Mouse (Mus musculus) myocyte (in vitro differentiated cells): Measurements from ENCODE around the gene Col4a2. TPM values are rescaled to one million over a fixed set of nuclear protein-coding genes. Genes with fewer than 3 reads are reported as not detected.

ENCODE experiments used
- H3K27me3 ChIP-seq: one replicate; pipeline ENCODE4 v1.6.1; 2011; ENCODE audit not compliant: control insufficient read depth, insufficient read depth, insufficient read length
- H3K36me3 ChIP-seq: one replicate; pipeline ENCODE4 v1.6.1; 2011; ENCODE audit not compliant: control insufficient read depth, insufficient read depth
- H3K4me2 ChIP-seq: one replicate; pipeline ENCODE4 v1.6.1; 2011; ENCODE audit warnings: low read depth, control low read depth
- H3K4me3 ChIP-seq: one replicate; pipeline ENCODE4 v1.5.1; 2011; ENCODE audit warnings: mild to moderate bottlenecking, control low read depth, moderate library complexity
- H3K79me2 ChIP-seq: one replicate; pipeline ENCODE4 v1.6.1; 2011; ENCODE audit not compliant: control insufficient read depth, insufficient read depth
- H3ac ChIP-seq: one replicate; pipeline ENCODE4 v1.6.1; 2011; ENCODE audit not compliant: control insufficient read depth, insufficient read length
- CEBPB ChIP-seq: IDR thresholded peaks from 2 replicates; pipeline ENCODE4 v1.6.1; 2011; ENCODE audit warnings: mild to moderate bottlenecking, moderate library complexity; ENCODE audit not compliant: poor library complexity, insufficient read depth, severe bottlenecking
- E2F4 ChIP-seq: IDR thresholded peaks from one replicate; pipeline ENCODE4 v1.6.1; 2011; ENCODE audit warnings: mild to moderate bottlenecking, control low read depth, moderate library complexity; ENCODE audit not compliant: insufficient read depth
- MAX ChIP-seq: IDR thresholded peaks from one replicate; pipeline ENCODE4 v1.6.1; 2011; ENCODE audit warnings: low read depth, mild to moderate bottlenecking, control low read depth
- MYOD1 ChIP-seq, 3 experiments: IDR thresholded peaks; one replicate each; pipeline ENCODE4 v1.6.1; 2011; ENCODE audit warnings: control low read depth in 2 of 3, low read depth in 2 of 3, mild to moderate bottlenecking in 2 of 3, moderate library complexity in 1 of 3; ENCODE audit not compliant: insufficient read length in 2 of 3, control insufficient read depth in 1 of 3
- MYOG ChIP-seq, 3 experiments: IDR thresholded peaks; one replicate each; pipeline ENCODE4 v1.6.1; 2011; ENCODE audit warnings: control low read depth in 2 of 3, low read depth in 2 of 3, mild to moderate bottlenecking in 2 of 3; ENCODE audit not compliant: insufficient read length in 2 of 3, control insufficient read depth in 1 of 3, insufficient read depth in 1 of 3
- POLR2A ChIP-seq: IDR thresholded peaks from one replicate; pipeline ENCODE4 v1.6.1; 2011; ENCODE audit warnings: low read depth, mild to moderate bottlenecking, control low read depth, moderate library complexity; ENCODE audit not compliant: insufficient read length
- POLR2AphosphoS2 ChIP-seq: IDR thresholded peaks from one replicate; pipeline ENCODE4 v1.6.1; 2011; ENCODE audit warnings: low read depth, control low read depth; ENCODE audit not compliant: insufficient read length
- REST ChIP-seq: IDR thresholded peaks from one replicate; pipeline ENCODE4 v1.6.1; 2011; ENCODE audit warnings: mild to moderate bottlenecking, control low read depth, moderate library complexity; ENCODE audit not compliant: insufficient read depth, insufficient read length
- SRF ChIP-seq: IDR thresholded peaks from one replicate; pipeline ENCODE4 v1.6.1; 2011; ENCODE audit warnings: low read depth; ENCODE audit not compliant: control insufficient read depth, insufficient read length
- TCF12 ChIP-seq: IDR thresholded peaks from one replicate; pipeline ENCODE4 v1.6.1; 2011; ENCODE audit warnings: mild to moderate bottlenecking, control low read depth; ENCODE audit not compliant: poor library complexity, insufficient read depth, severe bottlenecking
- TCF3 ChIP-seq: IDR thresholded peaks from one replicate; pipeline ENCODE4 v1.6.1; 2011; ENCODE audit warnings: low read depth, control low read depth; ENCODE audit not compliant: insufficient read length
- USF1 ChIP-seq: IDR thresholded peaks from one replicate; pipeline ENCODE4 v1.6.1; 2011; ENCODE audit warnings: low read depth, mild to moderate bottlenecking, control low read depth, moderate library complexity
- polyA plus RNA-seq: library from polyadenylated mRNA; unstranded; fragments of >200 nt; fragmentation: generic; extraction: Trizol; gene quantifications from one replicate; pipeline ENCODE4 v1.2.1, GENCODE M21; 2012; ENCODE audit warnings: missing spikeins

Col4a2 gene
- polyA plus RNA-seq, 1 experiment = 47.3 TPM

DNA sequence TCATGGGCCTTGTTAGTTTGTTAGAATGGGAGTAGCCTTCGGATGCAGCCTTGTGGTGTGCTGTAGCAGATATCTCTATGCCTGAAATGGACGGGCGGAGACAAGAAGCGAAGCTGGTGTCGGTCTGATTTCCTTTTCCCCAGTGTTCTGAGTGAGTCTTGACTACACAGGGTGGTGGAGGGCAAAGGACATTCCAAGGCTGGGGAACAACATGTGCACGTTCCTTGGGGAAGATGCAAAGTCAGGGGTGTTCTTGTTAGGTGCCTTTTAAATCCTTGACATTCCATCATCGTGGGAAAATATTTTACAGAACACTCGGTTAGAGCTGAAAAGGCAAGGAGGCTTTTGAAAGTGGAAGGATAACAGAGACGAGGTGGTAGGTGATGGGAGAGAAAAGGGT lies 31.9 kb downstream of the Col4a2 start:
- no peaks in the 10 kb centered on the region for H3K36me3 ChIP-seq
- TF ChIP-seq SRF (no peak), USF1 (no peak), MYOG (IDR thresholded peaks at IDR 0.05; ENCODE audit: control insufficient read depth in 1 of 3, insufficient read depth in 1 of 3, insufficient read length in 2 of 3, low read depth in 2 of 3) (no peak)
- H3ac ChIP-seq = no peak overlapping the region
- no peaks in the 10 kb centered on the region for H3K27me3 ChIP-seq
- no peak overlapping the region for H3K4me2 ChIP-seq
- H3K79me2 ChIP-seq = no peaks in the 10 kb centered on the region
- H3K4me3 ChIP-seq = no peak overlapping the region

GRCm38 (mm10) chr8:11346225-11346624 lies 33.6 kb downstream of the Col4a2 start:
- Histone ChIP-seq H3K36me3 (no peaks in the 10 kb centered on the region), H3K4me2 (peak overlapping the region; percentile 49), H3K4me3 (no peak overlapping the region), H3ac (no peak overlapping the region), H3K27me3 (no peaks in the 10 kb centered on the region), H3K79me2 (peaks cover 5% of the 10 kb centered on the region)
- peak in 2 of 3 experiments; percentile 61 to 91 for TF ChIP-seq MYOD1 (IDR thresholded peaks at IDR 0.05; ENCODE audit: control insufficient read depth in 1 of 3, insufficient read length in 2 of 3, low read depth in 2 of 3)
- TF ChIP-seq REST = no peak
- TF ChIP-seq E2F4 = no peak
- no peak for TF ChIP-seq USF1
- no peak for TF ChIP-seq TCF12
- no peak for TF ChIP-seq POLR2A
- TF ChIP-seq MAX = no peak
- TF ChIP-seq MYOG (IDR thresholded peaks at IDR 0.05; ENCODE audit: control insufficient read depth in 1 of 3, insufficient read depth in 1 of 3, insufficient read length in 2 of 3, low read depth in 2 of 3) = peak in 2 of 3 experiments; percentile 33 to 69
- no peak for TF ChIP-seq CEBPB
- TF ChIP-seq TCF3 = no peak
- TF ChIP-seq SRF = no peak
- TF ChIP-seq POLR2AphosphoS2 = no peak

DNA sequence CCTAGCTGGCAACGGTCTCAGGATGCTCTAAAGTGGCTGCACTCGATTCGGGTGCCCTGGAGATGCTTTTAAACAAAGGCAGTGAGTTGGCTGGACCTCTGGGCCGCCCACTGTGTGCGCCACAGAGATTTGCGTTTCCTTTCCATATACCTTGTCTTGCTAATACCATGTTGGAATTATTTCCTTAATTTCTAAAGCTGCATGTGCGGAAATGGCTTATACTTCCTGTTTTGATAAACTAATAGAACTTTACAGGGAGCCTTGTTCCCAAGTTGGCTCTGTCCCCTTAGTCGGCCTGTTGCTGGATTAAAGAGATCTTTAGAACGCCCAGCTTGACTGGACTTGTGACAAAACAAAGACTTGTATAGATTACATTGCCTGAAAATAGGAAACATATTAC lies 35.1 kb downstream of the Col4a2 start:
- Histone ChIP-seq H3K36me3 (no peaks in the 10 kb centered on the region), H3K27me3 (no peaks in the 10 kb centered on the region), H3K79me2 (peaks cover 5% of the 10 kb centered on the region), H3ac (no peak overlapping the region), H3K4me2 (no peak overlapping the region), H3K4me3 (no peak overlapping the region)
- TF ChIP-seq SRF (no peak), MYOG (IDR thresholded peaks at IDR 0.05; ENCODE audit: control insufficient read depth in 1 of 3, insufficient read depth in 1 of 3, insufficient read length in 2 of 3, low read depth in 2 of 3) (no peak), TCF12 (no peak), USF1 (no peak), MYOD1 (IDR thresholded peaks at IDR 0.05; ENCODE audit: control insufficient read depth in 1 of 3, insufficient read length in 2 of 3, low read depth in 2 of 3) (no peak), TCF3 (no peak), MAX (no peak), POLR2A (no peak), POLR2AphosphoS2 (no peak), CEBPB (no peak), E2F4 (no peak), REST (no peak)

DNA sequence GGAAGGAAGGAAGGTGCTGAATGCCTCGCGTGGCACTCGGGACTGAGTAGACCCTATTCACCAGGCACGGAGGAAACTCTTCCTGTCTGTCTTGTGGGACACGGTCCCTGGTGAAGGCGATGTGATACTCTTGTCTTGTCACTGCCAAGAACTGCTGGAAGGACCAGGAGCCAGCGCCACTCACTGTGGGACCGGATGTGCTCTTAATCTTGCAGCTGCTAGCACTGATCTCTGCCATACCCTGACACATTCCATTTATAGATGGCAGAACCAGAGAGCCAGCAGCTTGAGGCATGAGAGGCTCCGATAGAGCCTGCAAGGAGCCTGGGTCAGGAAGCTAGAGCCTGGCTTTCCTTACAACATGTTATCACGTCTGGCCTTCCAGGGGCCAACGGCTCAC lies 36.0 kb downstream of the Col4a2 start:
- H3K27me3 ChIP-seq = no peaks in the 10 kb centered on the region
- peaks cover 5% of the 10 kb centered on the region for H3K79me2 ChIP-seq
- peak overlapping the region; percentile 51 for H3K4me2 ChIP-seq
- no peak overlapping the region for H3ac ChIP-seq
- TF ChIP-seq MAX (no peak), TCF3 (peak; percentile 80), POLR2AphosphoS2 (no peak), USF1 (no peak), REST (no peak), SRF (peak; percentile 81), E2F4 (no peak), CEBPB (no peak), MYOG (IDR thresholded peaks at IDR 0.05; ENCODE audit: control insufficient read depth in 1 of 3, insufficient read depth in 1 of 3, insufficient read length in 2 of 3, low read depth in 2 of 3) (peak; percentile 11 to 86 (median 73)), POLR2A (no peak), MYOD1 (IDR thresholded peaks at IDR 0.05; ENCODE audit: control insufficient read depth in 1 of 3, insufficient read length in 2 of 3, low read depth in 2 of 3) (peak; percentile 98 to 99 (median 99)), TCF12 (peak; percentile 81)
- H3K36me3 ChIP-seq = no peaks in the 10 kb centered on the region
- H3K4me3 ChIP-seq = no peak overlapping the region

- H3K4me3 ChIP-seq = no peak overlapping the region
- H3K79me2 ChIP-seq = peaks cover 5% of the 10 kb centered on the region
- H3ac ChIP-seq = no peak overlapping the region
- H3K27me3 ChIP-seq = no peaks in the 10 kb centered on the region
- TF ChIP-seq TCF3 = no peak
- no peak for TF ChIP-seq REST
- TF ChIP-seq POLR2A = no peak
- TF ChIP-seq SRF = no peak
- TF ChIP-seq E2F4 = no peak
- TF ChIP-seq MYOD1 (IDR thresholded peaks at IDR 0.05; ENCODE audit: control insufficient read depth in 1 of 3, insufficient read length in 2 of 3, low read depth in 2 of 3) = no peak
- TF ChIP-seq TCF12 = no peak
- no peaks in the 10 kb centered on the region for H3K36me3 ChIP-seq
- H3K4me2 ChIP-seq = no peak overlapping the region
Observed at GRCm38 (mm10) chr8:11351355-11351754, 38.8 kb downstream of the Col4a2 start.
